Mouse (Mus musculus) CH12.LX (cell line): ENCODE data around the gene Kyat1. TPM values are rescaled to one million over a fixed set of nuclear protein-coding genes. Genes with fewer than 3 reads are reported as not detected.
"Not testable (repeated sequence)": the region's sequence is repeated elsewhere in the genome, so short reads cannot be mapped to it uniquely, and the experiment has no call there.

Source experiments
- DNase-seq: peaks from one replicate; pipeline ENCODE4 v3.0.0-alpha.2; 2013; ENCODE audit errors: extremely low read depth
- H3K27ac ChIP-seq: 2 replicates; pipeline ENCODE4 v1.5.1; 2012; ENCODE audit warnings: low read depth, mild to moderate bottlenecking, control low read depth, moderate library complexity; ENCODE audit not compliant: insufficient read depth
- H3K27me3 ChIP-seq: replicated peaks from 2 replicates; pipeline ENCODE3; 2012; ENCODE audit warnings: inconsistent platforms
- H3K36me3 ChIP-seq, 2 experiments: replicated peaks in 1 of 2; 2 replicates each; pipeline versions ENCODE3 to v1.6.1; 2012; ENCODE audit warnings: inconsistent platforms in 1 of 2, low read length in 1 of 2, mild to moderate bottlenecking in 1 of 2, mixed read lengths in 1 of 2, moderate library complexity in 1 of 2; ENCODE audit not compliant: control insufficient read depth in 1 of 2, insufficient read depth in 1 of 2
- H3K4me1 ChIP-seq, 2 experiments: 2 replicates each; pipeline ENCODE4 v1.6.1; 2012; ENCODE audit warnings: inconsistent platforms in 1 of 2, moderate library complexity in 1 of 2; ENCODE audit not compliant: insufficient read depth in 2 of 2, control insufficient read depth in 1 of 2
- H3K4me2 ChIP-seq: 2 replicates; pipeline ENCODE4 v1.6.1; 2012; ENCODE audit warnings: low read depth, mild to moderate bottlenecking, control low read depth; ENCODE audit not compliant: poor library complexity, insufficient read depth, severe bottlenecking
- H3K4me3 ChIP-seq, 3 experiments: fragments of 150-350 bp in 1 of 3; sonication (generic) in 1 of 3; replicated peaks in 1 of 3; 2 replicates each; pipeline versions ENCODE3 to v1.5.1; 2011 to 2012; ENCODE audit warnings: low read depth in 2 of 3, low read length in 2 of 3, mild to moderate bottlenecking in 2 of 3, moderate library complexity in 2 of 3, control low read depth in 1 of 3, improper control_type of control experiment in 1 of 3, inconsistent platforms in 1 of 3, mixed read lengths in 1 of 3; ENCODE audit not compliant: poor library complexity in 1 of 3
- H3K79me2 ChIP-seq: replicated peaks from 2 replicates; pipeline ENCODE4 v1.6.1; 2012; ENCODE audit warnings: mild to moderate bottlenecking, moderate library complexity; ENCODE audit not compliant: control insufficient read depth, poor library complexity, insufficient read depth, severe bottlenecking; ENCODE audit errors: extremely low read depth
- H3K9ac ChIP-seq: 2 replicates; pipeline ENCODE4 v1.6.1; 2012; ENCODE audit warnings: low read depth, mild to moderate bottlenecking, control low read depth, moderate library complexity; ENCODE audit not compliant: insufficient read depth
- H3K9me3 ChIP-seq: replicated peaks from 2 replicates; pipeline ENCODE3; 2012; ENCODE audit warnings: low read length, inconsistent platforms, mixed read lengths
- BHLHE40 ChIP-seq: IDR thresholded peaks from 2 replicates; pipeline ENCODE4 v1.6.1; 2011; ENCODE audit warnings: mild to moderate bottlenecking, low read depth, low read length, improper control_type of control experiment
- CHD1 ChIP-seq: IDR thresholded peaks from 2 replicates; pipeline ENCODE4 v1.6.1; 2012; ENCODE audit warnings: low read depth, low read length, improper control_type of control experiment, inconsistent platforms
- CHD2 ChIP-seq: IDR thresholded peaks from 2 replicates; pipeline ENCODE4 v1.6.1; 2011; ENCODE audit warnings: low read length, improper control_type of control experiment
- E2F4 ChIP-seq: IDR thresholded peaks from 2 replicates; pipeline ENCODE4 v1.6.1; 2011; ENCODE audit warnings: low read depth, low read length, improper control_type of control experiment; ENCODE audit not compliant: insufficient replicate concordance
- EP300 ChIP-seq: IDR thresholded peaks from 2 replicates; pipeline ENCODE4 v1.6.1; 2011; ENCODE audit warnings: low read length, improper control_type of control experiment
- JUND ChIP-seq: conservative IDR thresholded peaks from 2 replicates; pipeline ENCODE4 v1.6.1; 2011; ENCODE audit warnings: low read depth, low read length, improper control_type of control experiment
- MXI1 ChIP-seq: IDR thresholded peaks from 2 replicates; pipeline ENCODE4 v1.6.1; 2011; ENCODE audit warnings: mild to moderate bottlenecking, low read depth, low read length, improper control_type of control experiment
- NRF1 ChIP-seq: IDR thresholded peaks from 2 replicates; pipeline ENCODE4 v1.6.1; 2014; ENCODE audit warnings: low read depth, mild to moderate bottlenecking, inconsistent platforms, low read length, improper control_type of control experiment, moderate library complexity
- PAX5 ChIP-seq: IDR thresholded peaks from 2 replicates; pipeline ENCODE4 v1.6.1; 2012; ENCODE audit warnings: low read length, inconsistent platforms, mixed read lengths
- POLR2A ChIP-seq: IDR thresholded peaks from 2 replicates; pipeline ENCODE4 v1.6.1; 2011; ENCODE audit warnings: low read depth, mild to moderate bottlenecking, improper control_type of control experiment, low read length
- POLR2AphosphoS2 ChIP-seq: IDR thresholded peaks from 2 replicates; pipeline ENCODE4 v1.6.1; 2011; ENCODE audit warnings: low read depth, low read length, improper control_type of control experiment
- SMC3 ChIP-seq: IDR thresholded peaks from 2 replicates; pipeline ENCODE4 v1.6.1; 2011; ENCODE audit warnings: low read depth, low read length, improper control_type of control experiment
- UBTF ChIP-seq: IDR thresholded peaks from 2 replicates; pipeline ENCODE4 v1.6.1; 2012; ENCODE audit warnings: low read depth, mild to moderate bottlenecking, inconsistent platforms, low read length, improper control_type of control experiment, moderate library complexity
- USF1 ChIP-seq: IDR thresholded peaks from 2 replicates; pipeline ENCODE4 v1.6.1; 2014; ENCODE audit warnings: low read depth, mild to moderate bottlenecking, inconsistent platforms, low read length, improper control_type of control experiment
- ZNF384 ChIP-seq: IDR thresholded peaks from 2 replicates; pipeline ENCODE4 v1.6.1; 2012; ENCODE audit warnings: low read depth, low read length, improper control_type of control experiment, inconsistent platforms
- dilution Hi-C: fragments of 300-500 bp; cut with MboI; formaldehyde crosslinking; loops from 2 replicates; pipeline ENCODE4 v1.14.3; 2020; ENCODE audit warnings: low sequenced_read_pairs; ENCODE audit not compliant: extremely low pct_unique_long_range_greater_than_20kb, extremely low pct_ligation_motif_present
- in situ Hi-C: fragments of 300-500 bp; cut with MboI; formaldehyde crosslinking; loops from 3 replicates; pipeline ENCODE4 v1.14.3; 2019; ENCODE audit warnings: low sequenced_read_pairs, low pct_ligation_motif_present, low pct_unique_long_range_greater_than_20kb, mixed read lengths
- polyA plus RNA-seq: library from polyadenylated mRNA; unstranded; fragments of >175 nt; gene quantifications from 2 replicates; pipeline ENCODE4 v1.2.1, GENCODE M21; 2012; ENCODE audit warnings: low read depth; ENCODE audit not compliant: insufficient read length
- total RNA-seq, 2 experiments: library from RNA; depleted of rRNA; stranded (reverse); fragments of 300-350 nt in 1 of 2; fragments of >200 nt in 1 of 2; gene quantifications; 2 replicates each; pipeline ENCODE4 v1.2.3; 2012 to 2014

The Kyat1 gene
- total and polyA plus RNA-seq, 3 experiments: 5.0 to 7.0 (median 5.4) TPM

DNA sequence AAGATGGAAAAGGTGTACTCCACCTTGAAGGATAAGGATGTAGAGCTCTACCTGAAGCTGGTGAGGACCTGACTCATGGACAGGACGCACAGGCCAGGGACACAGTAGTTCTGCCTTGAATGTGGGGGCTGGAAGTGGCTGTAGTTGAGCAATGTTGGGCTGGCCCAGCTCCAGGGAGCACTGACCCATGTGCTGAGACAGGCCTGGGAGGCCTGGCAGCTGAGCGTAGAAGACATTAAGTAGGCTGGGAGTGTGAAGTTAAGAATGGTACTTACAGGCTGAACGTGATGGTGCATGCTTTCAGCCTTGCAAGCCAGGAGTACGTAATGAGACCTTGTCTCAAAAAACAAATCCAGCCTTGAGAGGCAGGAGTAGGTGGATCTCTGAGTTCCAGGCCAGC, 58.2 kb downstream of the Kyat1 start:
- no peak for TF ChIP-seq NRF1
- TF ChIP-seq EP300: no peak
- TF ChIP-seq CHD2: no peak
- no peak for TF ChIP-seq MXI1
- TF ChIP-seq USF1: no peak
- TF ChIP-seq BHLHE40: no peak
- TF ChIP-seq POLR2A: no peak
- TF ChIP-seq ZNF384: no peak
- no peak for TF ChIP-seq SMC3
- no peak for TF ChIP-seq CHD1
- no peak for TF ChIP-seq JUND
- Histone ChIP-seq H3K79me2 (no peaks in the 10 kb centered on the region), H3K27ac (no peak overlapping the region), H3K9ac (no peak overlapping the region), H3K4me1 (no peaks in the 10 kb centered on the region), H3K36me3 (peaks cover 58 to 90% of the 10 kb centered on the region in 2 experiments), H3K4me2 (no peak overlapping the region), H3K27me3 (no peaks in the 10 kb centered on the region), H3K9me3 (no peaks in the 10 kb centered on the region), H3K4me3 (no peak overlapping the region)
- DNase-seq: no peak
- in situ Hi-C loops (no loop called here), dilution Hi-C loops (no loop called here)

DNA sequence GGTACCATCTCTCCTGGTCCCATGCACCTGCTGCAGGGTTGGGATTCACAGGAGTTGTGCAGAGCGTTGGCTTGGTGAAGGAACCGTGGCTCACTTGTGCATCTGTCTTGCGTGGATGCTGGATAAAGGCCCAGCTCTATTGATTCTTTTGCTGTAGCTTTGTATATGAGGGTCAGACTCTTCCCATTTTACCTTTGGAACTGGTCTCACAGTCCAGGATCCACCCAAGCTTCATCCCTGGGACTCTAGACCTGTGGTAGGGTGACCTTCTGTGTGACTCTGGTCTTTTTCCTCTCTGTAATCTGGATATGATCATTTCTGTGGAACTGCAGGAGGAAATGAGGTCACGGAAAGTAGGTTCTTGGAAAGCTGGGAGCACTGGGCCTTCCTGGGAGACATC, 61.2 kb downstream of the Kyat1 start:
- H3K36me3 ChIP-seq: peaks cover 64 to 88% of the 10 kb centered on the region in 2 experiments
- TF ChIP-seq BHLHE40 (no peak), JUND (no peak), PAX5 (no peak), POLR2AphosphoS2 (no peak), UBTF (no peak), E2F4 (no peak)

DNA sequence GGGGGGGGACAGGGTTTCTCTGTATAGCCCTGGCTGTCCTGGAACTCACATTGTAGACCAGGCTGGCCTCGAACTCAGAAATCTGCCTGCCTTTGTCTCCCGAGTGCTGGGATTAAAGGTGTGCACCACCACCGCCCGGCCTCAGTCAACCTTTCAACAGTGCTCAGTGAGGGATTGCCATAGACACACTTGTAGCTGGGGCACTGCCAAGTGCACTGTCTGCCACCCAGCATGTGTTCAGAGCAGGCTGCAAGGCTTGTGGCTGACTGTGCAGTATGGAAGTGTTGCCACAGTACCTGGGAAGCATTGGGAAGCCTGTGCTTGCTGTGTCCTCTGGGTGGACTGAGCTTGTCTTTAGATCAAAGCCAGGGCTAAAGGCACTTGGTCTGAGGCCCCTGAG, 65.6 kb downstream of the Kyat1 start:
- H3K36me3 ChIP-seq: peaks cover 40 to 88% of the 10 kb centered on the region in 2 experiments
- H3K9me3 ChIP-seq, H3K4me3 ChIP-seq, H3K79me2 ChIP-seq, dilution Hi-C loops, H3K9ac ChIP-seq, DNase-seq, H3K4me2 ChIP-seq, H3K27ac ChIP-seq, in situ Hi-C loops, H3K27me3 ChIP-seq, H3K4me1 ChIP-seq: not testable (repeated sequence)

More for the DNA sequence above, 61.2 kb downstream of the Kyat1 start:
- H3K4me2 ChIP-seq: no peak overlapping the region
- no peak overlapping the region for H3K4me3 ChIP-seq
- in situ Hi-C loops: no loop called here
- H3K27me3 ChIP-seq: no peaks in the 10 kb centered on the region
- no peak for DNase-seq
- no peak overlapping the region for H3K9ac ChIP-seq
- no peak overlapping the region for H3K27ac ChIP-seq
- H3K79me2 ChIP-seq: no peaks in the 10 kb centered on the region
- no peaks in the 10 kb centered on the region for H3K4me1 ChIP-seq
- no peaks in the 10 kb centered on the region for H3K9me3 ChIP-seq
- dilution Hi-C loops: no loop called here
